Mouse (Mus musculus): ENCODE measurements at regions not wholly inside any gene's neighbourhood (a gene's known extent, or its start where the extent isn't known, plus 50 kb on each side); places are given as distances from the start of the nearest gene placed in this dataset.

GRCm38 (mm10) chr7:113093931-113094330, 113.3 kb upstream of the Arntl start:
- TF ChIP-seq CTCF (IDR thresholded peaks at IDR 0.05; ENCODE audit: insufficient read depth, low read depth, low read length) (no peak), POLR2A (IDR thresholded peaks at IDR 0.05; ENCODE audit: insufficient read depth, low read depth, low read length) (no peak)

All from olfactory bulb, adult 2 months (tissue).